Mouse (Mus musculus) right cerebral cortex, postnatal 36 days (tissue): ENCODE measurements at regions not wholly inside any gene's neighbourhood (a gene's known extent, or its start where the extent isn't known, plus 50 kb on each side); places are given as distances from the start of the nearest gene placed in this dataset.

Experiments used
- DNase-seq, 2 experiments: peaks; one replicate each; pipeline ENCODE4 v3.0.0; 2022; ENCODE audit warnings: low spot score in 2 of 2, mixed read lengths in 1 of 2

DNA sequence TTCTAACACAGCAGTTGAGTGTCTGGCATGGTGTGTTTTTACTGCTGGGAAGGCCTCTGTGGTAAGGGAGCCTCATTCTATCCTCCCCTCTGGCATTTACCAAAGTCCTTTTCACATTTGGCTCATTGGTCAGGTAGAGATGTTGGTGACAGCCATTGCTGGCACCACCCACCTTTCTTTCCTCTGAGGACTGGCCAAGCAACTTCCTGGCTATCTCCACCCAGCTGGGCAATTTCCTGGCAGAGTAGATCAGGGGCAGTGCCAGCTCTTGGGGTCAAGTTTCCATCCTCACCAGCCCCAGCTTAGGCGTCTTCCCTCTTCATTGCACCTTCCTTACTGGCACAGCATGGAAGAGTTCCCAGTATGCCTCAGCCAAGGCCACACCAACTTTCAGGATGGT, 372.5 kb upstream of the Kif2a start:
- DNase-seq: no peak

DNA sequence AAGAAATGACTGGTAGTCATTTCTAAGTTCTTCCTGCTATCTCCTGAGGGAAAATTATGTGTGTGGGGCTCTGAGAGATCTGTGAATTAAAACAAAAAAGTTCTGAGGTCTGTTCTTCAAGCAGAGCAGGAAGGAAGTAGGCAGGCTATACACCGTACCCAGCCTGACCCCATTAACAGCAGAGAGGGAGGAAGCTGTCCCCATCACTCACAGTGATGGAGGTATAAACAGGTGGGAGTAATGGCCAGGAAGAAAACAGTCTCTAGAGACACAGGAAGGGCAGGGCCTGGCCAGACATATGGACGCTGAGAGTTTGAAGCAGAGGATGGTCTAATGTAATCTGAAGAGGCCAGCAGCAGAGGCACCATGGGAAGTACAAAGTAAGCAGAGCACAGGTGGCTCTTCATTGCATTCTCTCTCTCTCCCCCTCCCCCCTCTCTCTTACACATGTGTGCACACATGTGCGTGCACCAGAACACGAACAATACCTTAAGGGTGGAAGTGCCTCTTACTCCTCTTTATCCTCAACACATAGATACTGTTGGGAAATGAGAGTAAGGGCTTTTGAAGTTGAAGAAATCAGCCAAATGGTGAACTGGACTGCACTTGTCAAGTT, 367.7 kb upstream of the Kif2a start:
- no peak for DNase-seq

DNA sequence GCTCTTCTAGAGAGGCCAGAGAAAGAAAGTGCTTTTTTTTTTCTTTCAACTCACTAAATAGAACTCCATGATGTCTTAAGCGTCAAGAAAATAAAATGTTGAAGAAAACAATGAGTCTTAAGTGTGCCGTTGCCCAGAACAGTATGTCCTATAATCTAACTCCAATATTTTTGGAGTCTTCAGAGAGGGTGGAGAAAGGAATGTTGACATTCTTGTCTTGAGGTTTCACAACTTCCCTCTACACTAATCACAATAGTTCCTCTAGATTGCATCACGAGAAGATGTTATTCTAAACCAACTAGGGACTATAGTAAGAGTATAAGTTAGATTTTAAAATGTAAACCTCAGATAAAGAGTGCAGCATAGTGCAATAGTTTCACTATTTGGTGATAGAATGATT, 367.1 kb upstream of the Kif2a start:
- no peak for DNase-seq

DNA sequence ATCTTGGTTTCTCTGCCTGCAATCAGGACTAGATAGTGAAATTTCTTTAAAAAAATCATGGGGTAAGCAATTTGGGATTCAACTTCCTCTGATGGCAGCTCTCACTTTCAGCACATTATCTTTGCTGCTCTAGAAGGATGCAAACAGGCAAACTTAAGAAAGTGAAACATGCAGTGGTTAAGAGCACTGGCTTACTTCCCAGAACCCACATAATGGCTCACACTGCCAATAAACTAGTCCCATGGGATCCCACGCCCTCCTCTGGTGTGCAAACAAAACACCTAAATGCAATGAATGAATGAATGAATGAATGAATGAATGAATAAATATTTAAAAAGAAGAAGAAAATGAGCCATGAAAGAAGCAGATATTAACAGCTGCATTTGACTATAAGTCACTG, 356.1 kb upstream of the Kif2a start:
- no peak for DNase-seq

DNA sequence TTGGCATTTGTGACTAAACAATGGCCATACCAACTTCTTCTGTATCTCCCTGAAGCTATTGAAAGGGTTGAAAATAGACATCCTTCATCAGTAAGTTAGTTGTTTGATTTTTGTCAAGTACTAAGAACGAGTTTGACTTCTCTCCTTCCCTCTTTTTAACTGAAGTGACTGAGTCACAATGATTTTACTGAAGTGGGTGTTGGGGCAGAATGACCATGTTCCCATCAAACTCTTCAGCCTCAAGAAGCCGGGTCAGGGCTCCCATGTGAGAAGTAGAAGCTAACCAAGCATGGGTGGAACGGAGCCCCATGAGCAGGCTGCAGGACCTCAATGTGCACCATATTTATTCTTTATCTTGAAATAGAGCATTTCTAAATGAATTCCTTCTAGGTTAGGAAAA, 350.7 kb upstream of the Kif2a start:
- DNase-seq: no peak

DNA sequence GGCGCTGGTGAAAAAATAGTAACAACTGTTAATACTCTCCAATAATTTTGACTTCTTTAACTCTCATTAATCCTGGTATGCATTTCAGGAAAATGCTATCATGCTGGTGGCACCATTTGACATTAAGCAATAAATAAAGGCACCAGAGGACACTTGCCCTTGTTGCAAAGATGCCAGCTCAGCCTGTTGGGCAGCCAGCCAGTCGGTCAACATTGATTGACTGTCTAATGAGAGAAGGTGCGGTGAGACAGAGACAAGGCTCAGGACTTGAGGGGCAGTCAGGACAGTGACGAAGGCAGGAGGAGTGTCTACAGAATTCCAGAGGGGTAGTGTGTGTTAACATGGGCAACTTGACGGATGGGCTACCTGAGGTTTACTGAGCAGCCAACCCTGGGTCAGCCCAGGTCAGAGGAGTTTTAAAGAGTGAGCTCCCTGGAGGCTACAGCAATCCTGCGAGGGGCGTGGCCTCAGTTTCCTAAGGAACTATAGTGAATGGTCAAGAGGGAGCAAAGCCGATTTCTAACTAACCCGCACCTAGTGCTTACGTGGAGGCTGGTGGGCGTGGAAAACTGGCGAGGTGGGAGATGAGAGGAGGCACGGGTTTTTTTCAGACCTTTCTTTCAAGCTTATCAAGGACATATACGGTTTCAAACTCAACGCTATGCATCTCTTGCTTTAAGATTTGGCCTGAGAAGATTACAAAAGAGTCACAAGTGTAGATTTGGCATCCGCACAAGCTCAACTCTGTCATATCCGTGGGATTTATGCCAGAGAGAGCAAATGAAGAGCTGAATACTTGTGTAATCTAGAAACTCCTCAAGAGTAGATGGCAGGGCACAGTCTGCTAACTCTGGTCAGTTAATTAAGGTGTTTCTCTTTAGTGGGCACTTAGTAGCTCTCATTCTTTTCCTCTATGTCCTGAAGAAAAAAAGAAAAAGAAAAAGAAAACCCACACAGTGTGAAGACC, 350.0 kb upstream of the Kif2a start:
- DNase-seq: no peak

DNA sequence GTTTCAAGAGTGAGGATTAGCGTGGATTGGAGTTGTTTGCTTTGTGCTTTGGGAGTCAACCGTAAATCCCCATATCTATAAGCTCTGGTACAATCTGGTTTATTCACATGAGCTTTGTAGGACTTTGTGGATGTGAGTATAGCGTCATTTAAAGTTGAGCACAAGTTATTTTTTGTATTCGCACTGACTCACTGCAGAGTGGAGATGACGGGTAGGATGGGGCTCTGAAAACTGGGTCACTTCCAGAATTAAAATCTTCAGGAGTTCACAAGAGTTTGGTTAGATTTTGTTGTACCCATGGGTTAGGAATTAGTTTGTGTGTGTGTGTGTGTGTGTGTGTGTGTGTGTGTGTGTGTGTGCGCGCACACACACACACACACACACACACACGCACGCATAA, 345.7 kb upstream of the Kif2a start:
- no peak for DNase-seq

DNA sequence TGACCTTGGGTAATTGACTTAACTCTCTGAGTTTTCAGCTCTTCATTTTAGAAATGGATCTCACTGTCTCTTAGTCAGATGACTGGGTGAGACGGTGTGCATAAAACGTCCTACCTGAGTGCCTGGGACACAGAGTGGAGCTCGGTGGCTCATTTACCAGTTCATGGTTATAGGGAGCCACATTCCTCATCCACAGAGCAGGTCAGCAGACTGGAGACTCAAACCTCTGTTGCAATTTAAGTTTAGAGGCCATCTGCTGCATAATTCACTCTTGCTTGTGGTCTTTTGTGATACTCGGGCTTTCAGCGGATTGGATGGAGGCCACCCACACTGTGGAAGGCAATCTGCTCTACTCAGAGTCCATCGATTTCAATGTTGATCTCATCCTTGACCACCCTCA, 343.8 kb upstream of the Kif2a start:
- DNase-seq: no peak

DNA sequence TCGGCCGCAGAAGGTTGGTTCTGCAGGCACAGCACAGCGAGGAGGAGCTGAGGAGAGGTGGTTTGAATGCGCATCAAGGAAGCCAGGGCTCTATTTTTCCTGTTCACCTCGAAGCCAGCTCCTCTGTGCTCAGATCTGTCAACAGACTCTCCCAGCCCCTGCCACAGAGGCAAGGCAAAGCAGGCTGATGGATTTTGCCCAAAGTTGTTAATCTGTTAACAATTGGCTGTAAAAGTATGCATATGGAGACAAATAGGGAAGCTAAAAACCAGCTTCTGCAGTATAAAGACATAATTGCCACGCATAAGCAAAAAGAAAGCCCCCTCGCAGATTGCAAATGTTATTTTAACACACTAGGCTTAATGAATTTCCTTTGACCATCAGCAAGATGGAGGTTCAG, 343.3 kb upstream of the Kif2a start:
- DNase-seq: no peak

DNA sequence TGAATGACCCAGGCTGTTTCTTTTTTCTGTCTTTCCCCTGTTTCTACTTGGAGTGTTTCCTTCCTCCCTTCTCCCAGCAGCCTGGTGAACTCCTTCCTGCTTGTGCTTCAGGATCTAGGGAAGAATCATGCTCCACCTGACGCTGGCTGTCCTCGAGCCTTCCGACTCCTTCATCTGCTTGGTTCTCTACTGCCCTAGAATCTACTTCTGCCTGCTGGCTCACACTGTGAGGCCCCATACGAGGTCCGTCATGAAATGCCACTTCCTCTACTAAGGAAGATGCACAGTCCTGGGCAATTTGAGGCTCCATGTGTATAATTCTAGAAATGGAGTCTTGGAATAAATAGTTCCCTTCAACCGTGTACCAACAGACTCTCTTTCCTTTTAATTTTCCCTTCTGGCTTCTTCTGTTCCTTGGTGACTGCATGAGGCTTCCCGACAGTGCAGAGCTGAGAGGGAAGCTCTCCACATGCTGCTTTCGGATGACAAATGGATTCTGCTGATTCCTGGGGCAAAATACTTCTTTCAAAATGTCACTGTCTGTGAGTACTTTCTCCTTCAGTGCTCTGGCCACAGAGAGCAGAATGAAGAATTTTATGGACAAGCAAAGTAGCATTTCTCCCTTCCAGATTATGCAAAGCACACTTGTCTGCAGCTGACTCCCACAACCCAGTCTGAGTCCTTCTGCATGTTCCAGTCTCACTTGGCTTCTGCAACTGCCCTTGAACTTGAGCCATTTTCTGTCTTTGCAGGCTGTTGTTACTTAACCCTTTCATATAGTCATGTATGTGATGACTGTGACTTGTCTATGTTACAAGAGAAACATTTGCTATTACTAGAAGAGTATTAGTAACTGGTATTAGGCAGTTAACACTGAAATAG, 341.1 kb upstream of the Kif2a start:
- no peak for DNase-seq

DNA sequence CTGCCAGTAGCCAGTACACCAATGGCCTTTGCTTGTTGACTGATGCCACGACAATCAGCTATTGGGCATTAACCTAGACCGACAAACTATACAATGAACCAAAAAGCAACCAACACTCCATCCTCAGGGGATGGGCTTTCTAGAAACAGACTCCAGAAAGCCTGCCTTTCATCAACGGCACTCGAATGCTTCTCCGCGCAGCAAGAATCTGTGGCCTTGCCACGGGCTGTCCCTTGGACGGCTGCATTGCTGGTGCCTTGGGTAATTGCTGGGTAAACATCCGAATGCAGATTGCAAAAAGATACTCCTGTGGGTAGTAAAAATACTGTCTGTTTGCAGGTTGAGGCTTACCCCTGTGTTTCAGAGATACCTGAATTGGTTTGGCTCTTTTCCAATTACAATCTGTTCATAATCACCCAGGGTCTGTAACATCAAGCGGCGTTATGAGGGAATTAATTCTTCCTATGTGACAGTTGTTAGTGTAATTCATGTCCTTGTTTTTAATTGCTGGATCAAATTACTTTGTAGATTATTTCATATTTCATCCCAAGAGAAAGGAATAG, 319.0 kb upstream of the Kif2a start:
- DNase-seq: no peak

DNA sequence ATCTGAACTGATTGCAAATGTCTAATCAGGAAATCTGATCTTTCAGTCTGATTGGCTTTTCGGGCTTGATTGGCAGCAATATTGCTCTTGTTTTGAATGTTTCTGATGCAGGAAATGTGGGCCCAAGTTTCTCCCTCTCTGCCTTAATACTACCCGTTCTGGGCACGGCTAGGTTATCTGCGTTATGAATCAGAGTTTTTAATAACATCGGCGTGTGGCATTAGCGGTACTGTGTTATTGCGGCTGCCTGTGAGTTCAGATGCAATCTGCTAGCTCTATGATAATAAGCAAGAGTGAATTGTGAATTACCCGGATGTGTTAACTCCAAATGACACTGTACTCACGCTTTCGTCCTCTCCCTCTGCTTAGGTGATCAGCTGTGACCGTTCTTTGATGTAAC, 316.2 kb upstream of the Kif2a start:
- no peak for DNase-seq

DNA sequence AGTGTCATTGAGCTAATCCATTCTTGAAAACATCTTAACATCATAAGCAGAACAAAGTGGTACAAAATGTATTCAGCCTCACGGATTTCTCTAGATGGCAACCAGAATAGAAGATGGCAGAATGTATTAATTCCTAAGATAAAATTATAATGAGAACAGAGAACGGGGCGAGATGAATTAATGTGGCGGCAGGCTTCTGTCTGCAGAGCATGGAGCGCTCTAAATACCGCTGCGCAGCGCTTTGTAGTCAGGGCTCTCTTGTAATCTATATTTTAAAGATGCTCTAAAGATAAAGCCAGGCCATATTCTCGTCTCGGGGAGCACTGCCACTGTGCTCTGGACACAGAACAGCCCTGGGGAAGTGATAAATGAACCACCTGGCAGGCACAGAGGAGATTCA, 315.2 kb upstream of the Kif2a start:
- DNase-seq: no peak

DNA sequence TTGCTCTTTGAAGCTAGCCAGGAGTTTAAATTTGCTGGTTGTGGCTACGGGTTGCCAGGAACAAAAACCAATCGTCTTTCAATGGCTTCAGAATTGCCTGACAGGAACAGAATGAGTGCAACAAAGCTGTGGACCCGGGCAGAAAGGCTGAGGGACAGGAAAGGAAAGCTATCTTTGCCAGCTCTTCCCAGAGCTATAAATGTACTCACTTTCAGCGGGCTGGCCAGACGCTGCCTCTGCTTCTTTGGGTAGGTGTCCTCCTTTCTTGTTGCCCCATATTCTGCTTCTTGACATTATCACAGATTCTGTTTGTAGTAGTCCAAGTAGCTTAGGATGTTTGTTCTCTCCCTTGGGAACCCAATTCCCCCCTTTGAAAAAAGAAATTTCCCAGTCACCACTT, 307.4 kb upstream of the Kif2a start:
- DNase-seq: peak in 1 of 2 experiments; percentile 20

DNA sequence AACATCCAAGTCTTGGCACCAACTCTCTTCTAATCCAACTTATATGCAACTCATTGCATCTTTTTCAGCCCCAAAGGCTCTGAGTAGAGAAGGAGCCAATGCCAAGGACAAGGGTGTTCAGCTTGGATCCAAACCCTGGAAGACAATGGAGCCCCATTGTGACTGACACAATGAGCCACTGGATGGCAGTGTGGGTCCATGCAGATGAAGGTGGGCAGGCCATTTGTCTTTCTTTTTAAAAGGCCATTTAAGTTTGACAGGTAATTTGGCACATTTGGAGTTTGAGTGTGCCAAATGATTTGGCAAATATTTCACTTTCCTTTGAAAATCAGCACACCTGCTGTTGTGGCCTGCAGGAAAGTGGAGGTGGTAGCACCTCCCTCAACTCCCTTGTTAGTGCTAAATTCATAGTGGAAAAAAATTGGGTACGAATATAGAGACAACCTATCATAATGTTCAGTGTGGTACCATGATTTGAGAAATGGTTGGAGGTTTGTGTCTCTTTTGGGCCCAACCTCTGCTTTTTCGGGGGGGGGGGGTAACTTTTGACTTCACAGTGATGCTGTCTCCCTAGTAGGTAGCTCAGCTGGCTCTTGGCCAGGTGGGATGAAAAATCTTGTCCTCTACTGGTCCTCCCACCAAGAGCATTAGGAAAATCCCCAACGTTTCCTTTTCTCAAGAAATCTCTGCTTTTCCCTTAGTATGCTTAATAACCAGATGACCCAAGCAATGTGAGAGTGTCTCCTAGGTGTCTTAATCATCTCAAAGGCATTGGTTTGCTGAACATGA, 304.0 kb upstream of the Kif2a start:
- peak; percentile 32 to 35 for DNase-seq

DNA sequence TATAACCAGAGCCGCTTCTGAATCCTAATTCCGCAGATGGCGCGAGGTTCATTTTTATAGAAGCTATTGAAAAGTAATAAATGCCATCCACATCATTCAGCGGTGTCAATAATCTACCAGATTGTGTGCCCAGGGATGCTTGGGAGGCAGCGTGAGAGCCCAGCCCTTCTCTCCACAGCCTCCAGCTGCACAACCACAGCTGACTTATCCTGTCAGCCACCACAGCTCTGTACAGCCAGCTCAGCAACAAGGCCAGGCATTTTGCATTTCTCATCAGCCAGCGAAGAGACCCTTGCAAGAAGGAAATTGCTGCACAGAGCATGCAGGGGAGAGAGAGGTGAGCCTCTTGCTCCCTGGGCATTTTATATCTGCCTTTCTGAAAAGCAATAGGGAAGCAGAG, 292.8 kb upstream of the Kif2a start:
- DNase-seq: no peak

DNA sequence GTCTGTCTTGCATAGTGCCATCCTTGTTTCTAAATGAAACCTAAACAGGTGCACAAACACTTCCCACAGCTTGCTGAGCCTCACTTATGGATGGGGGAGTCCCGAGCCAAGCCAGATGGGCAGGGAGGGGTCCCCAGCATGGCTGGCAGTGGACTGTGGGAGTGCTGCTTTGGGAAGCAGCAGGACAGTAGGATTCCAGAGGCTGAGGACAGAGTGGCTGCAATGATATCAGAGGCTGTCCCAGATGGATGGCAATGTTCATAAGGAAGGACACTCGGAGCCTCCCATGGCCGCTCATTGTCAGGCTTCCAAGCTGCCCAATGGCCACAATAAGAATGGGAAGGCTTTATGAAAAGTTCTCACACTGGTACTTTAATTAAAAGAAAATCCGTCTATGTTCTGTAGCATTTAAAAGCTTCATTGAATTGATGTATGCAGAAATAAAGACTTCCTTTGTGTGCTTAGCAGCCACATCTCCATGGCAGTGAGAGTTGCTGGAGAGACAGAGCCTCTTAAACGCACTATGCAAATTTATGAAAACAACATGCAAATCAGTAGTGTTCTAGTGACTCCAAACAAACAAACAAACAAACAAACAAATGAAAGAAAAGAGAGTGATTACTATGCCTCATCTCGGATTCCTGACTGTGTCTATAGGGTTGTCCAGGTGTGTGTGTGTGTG, 287.2 kb upstream of the Kif2a start:
- DNase-seq: no peak

DNA sequence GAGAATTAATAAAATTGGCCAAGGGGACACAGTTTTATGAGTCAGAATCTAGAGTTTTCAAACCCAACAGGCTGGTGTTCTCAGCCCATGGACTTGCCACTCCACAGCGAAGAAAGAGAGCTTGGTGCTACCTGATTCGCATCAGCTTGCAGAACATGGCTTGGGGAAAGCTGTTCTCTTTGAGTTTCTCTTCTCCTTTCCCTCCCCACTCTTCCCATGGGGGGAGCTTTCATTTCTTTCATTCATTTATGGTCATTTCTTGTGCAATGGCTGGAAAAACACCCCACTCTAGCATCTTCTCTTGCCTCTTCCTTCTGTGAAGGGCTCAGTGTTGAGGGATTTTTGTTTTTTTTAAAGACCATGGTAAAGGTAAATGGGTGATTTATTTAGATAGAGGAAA, 286.5 kb upstream of the Kif2a start:
- no peak for DNase-seq

DNA sequence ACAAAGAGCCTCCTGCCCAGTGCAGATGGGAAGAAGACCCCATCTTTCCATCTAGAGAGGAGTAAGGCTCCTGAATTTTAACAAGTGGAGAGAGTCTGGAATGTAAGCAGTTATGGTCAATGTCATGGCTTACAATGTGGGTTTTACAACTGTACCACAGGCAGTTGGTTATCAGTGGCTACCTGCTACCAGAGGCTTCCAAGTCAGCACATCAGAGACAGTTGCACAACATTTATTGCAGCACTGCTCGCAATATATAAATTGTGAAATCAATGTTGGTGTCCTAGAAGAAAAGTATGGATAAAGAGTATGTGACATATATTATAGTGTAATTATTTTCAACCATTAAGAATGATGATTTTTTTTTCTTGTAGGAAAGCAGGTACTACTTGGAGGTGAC, 285.0 kb upstream of the Kif2a start:
- no peak for DNase-seq

DNA sequence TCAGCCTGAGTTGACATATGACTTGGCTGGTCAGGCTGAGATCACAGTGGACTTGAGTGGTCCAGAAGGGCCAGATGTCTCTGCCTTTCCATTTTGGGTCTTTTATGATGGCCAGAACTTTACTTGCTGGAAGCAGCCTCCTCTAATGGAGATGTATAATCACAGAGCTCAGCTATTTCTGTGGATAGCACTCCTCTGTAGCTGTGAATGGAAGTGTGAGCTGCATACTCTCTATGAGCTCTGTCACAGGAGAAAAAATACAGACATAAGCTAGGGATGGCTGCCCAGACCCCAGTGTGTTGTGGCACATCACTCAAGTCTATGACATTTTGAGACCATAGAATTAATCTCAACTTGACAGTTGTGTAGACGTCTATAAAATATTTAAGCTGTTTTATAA, 284.3 kb upstream of the Kif2a start:
- DNase-seq: no peak

DNA sequence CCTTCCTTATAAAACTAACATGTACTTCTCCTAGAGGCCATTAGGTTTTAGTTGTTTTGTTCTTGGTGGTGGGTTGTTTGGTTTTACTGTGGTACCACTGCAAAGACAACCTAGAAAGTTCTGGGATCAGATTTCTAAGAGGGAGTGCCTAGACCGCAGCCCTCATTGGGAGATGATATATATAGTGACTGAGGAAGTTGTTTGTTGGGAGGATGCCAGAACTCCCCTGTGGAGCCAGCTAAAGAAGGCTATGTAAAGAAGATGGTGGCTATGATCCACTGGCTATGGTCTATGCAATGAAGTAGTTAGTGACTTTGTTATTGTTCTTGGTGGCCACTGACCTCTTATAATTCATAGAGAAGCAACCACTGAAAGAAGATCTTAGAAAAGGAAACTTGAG, 283.8 kb upstream of the Kif2a start:
- DNase-seq: no peak
